Mouse (Mus musculus): Measurements from ENCODE around the gene Hs6st1. TPM values are rescaled to one million over a fixed set of nuclear protein-coding genes. Genes with fewer than 3 reads are reported as not detected.
"Not testable (repeated sequence)": the region's sequence is repeated elsewhere in the genome, so short reads cannot be mapped to it uniquely, and the experiment has no call there.

Hs6st1 gene
- polyA plus RNA-seq (2012; rRNA removed): 29.0 and 30.1 TPM in 2 replicates

GRCm38 (mm10) chr1:36068076-36068475, at the start of gene Hs6st1:
Hs6st1 (plus strand) TSS chr1:36068400.
- peak; percentile 93 for DNase-seq (ENCODE audit: low spot score)

- DNase-seq (ENCODE audit: low spot score): no peak
These were observed 49.6 kb upstream of the Hs6st1 start for GRCm38 (mm10) chr1:36018617-36019016.

GRCm38 (mm10) chr1:36019161-36019560, 49.0 kb upstream of the Hs6st1 start:
- no peak for DNase-seq (ENCODE audit: low spot score)

DNA sequence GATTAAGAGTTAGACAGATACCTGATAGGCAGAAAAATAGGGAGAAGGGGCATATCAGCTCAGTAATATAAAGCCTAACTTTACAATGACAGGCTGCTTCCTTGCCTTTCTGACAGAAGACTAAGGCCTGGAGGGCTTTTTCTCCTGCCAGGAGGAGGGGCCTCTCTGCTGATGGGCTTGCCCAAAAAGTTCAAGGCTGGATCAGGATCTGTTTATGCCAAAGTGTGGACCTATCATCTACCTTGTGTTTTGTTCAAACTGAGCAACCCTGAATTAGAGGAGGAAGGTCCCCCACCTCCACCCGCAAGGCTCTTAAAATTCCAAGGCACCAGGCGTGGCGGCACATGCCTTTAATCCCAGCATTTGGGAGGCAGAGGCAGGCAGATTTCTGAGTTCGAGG, 47.9 kb upstream of the Hs6st1 start:
- no peak for DNase-seq (ENCODE audit: low spot score)

GRCm38 (mm10) chr1:36030421-36030821, 37.8 kb upstream of the Hs6st1 start:
- DNase-seq (ENCODE audit: low spot score): no peak

- DNase-seq (ENCODE audit: low spot score): no peak
These were observed 29.4 kb upstream of the Hs6st1 start for GRCm38 (mm10) chr1:36038769-36039168.

DNA sequence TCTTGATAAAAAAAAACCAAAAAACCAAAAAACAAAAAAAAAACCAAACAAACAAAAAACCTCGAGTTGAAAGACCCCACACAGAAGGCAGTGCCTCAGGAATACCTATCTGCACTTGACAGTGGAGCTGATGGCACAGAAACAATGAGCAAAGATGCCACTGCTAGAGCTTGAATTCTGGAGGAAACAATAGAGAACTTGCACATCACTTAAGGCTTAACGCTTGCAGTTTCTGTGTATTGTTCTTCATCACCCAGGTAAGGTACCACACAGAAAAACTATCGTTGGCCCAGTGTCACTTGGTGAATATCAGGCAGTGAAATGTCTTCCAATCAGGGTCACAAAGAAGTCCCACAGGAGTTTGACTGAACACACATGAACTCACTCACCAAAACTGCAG, 26.1 kb upstream of the Hs6st1 start:
- no peak for DNase-seq (ENCODE audit: low spot score)

- not testable (repeated sequence) for DNase-seq (ENCODE audit: low spot score)
These were observed 24.4 kb upstream of the Hs6st1 start for GRCm38 (mm10) chr1:36043793-36044192.

DNA sequence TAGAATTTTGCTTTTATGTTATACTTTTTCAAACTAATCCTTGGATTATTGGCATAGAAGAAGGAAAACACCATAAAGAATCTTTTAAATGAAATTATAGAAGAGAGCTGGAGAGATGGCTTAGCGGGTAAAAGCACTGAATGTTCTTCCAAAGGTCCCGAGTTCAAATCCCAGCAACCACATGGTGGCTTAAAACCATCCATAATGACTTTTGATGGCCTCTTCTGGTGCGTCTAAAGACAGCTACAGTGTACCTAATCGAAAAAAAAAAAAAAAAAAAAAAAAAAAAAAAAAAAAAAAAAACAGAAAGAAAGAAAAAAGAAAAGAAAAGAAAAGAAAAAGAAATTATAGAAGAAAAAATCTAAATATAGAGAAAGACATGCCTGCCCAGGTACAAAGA, 23.9 kb upstream of the Hs6st1 start:
- DNase-seq (ENCODE audit: low spot score): no peak

DNA sequence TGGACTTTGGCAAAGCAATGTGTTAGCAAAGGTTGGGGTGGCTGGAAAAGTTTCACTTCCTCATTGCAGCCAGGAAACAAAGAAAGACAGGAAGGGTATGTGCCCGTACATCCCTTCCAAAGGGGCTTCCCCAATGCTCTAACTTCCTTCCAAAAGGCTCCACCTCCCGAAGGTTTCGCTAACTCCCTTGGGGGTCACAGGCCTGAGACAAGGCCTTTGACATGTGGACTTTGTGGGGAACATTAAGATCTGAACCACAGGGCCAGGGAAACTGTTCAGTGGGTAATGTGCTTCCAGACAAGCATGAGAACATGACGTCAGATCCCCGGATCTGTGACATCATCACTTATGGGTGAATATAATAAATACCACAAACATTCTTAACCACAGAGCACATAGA, 15.5 kb upstream of the Hs6st1 start:
- no peak for DNase-seq (ENCODE audit: low spot score)

- no peak for DNase-seq (ENCODE audit: low spot score)
These were observed 14.6 kb upstream of the Hs6st1 start for GRCm38 (mm10) chr1:36053566-36053965.

DNA sequence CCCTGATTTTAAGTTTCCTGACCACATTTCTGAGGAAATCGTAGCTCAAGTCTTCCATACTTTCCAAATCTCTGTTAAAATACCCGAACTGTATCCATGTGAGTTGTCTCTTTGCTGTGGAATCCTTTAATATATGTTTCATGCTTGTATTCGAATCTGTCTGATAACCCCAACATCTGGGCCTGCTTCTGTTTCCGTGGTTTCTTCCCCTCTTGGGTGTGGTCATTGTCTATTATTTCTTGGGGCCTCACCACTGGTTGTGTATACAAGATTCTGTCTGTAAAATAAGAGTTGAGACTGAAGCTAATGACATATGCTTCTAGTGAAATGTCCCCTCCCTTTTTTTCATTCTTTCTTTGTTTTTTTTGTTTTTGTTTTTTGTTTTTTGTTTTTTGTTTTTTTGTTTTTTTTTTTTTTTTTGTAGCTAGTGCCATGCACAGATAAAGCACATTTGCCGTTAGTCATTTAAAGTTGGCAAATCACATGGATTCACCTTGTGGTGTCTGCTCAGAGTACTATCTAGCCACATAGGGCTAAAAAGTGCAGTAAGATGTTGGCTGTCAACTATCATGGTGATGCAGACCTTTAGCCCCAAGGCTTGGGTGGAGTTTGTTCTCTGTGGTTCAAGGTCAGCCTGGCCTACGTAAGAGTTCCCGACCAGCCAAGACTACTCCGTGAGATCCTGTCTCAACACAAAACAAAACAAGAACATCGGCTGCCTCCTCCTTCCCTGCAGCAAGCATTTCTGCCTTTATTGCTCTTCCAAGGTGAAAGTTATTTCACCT, 13.8 kb upstream of the Hs6st1 start:
- peak; percentile 8 for DNase-seq (ENCODE audit: low spot score)

GRCm38 (mm10) chr1:36054967-36055357, 13.2 kb upstream of the Hs6st1 start:
- no peak for DNase-seq (ENCODE audit: low spot score)

DNA sequence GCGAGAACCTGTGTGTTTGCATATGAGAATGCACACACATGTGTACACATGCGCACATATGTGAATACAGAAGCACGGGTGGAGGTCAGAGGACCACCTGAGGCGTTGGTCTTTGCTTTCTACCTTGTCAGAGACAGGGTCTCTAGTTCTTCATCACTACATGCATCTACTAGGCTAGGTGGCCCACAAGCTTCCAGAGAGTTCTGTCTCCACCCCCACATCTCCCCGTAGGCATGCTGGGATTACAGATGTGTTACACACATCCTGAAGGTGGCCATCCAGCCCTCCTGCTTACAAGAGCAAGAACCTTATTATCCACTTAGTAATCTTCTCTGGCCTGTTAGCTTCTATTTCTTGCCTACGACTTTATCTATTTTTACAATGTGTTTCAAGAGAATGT, 8.8 kb upstream of the Hs6st1 start:
- DNase-seq (ENCODE audit: low spot score): peak; percentile 14

DNA sequence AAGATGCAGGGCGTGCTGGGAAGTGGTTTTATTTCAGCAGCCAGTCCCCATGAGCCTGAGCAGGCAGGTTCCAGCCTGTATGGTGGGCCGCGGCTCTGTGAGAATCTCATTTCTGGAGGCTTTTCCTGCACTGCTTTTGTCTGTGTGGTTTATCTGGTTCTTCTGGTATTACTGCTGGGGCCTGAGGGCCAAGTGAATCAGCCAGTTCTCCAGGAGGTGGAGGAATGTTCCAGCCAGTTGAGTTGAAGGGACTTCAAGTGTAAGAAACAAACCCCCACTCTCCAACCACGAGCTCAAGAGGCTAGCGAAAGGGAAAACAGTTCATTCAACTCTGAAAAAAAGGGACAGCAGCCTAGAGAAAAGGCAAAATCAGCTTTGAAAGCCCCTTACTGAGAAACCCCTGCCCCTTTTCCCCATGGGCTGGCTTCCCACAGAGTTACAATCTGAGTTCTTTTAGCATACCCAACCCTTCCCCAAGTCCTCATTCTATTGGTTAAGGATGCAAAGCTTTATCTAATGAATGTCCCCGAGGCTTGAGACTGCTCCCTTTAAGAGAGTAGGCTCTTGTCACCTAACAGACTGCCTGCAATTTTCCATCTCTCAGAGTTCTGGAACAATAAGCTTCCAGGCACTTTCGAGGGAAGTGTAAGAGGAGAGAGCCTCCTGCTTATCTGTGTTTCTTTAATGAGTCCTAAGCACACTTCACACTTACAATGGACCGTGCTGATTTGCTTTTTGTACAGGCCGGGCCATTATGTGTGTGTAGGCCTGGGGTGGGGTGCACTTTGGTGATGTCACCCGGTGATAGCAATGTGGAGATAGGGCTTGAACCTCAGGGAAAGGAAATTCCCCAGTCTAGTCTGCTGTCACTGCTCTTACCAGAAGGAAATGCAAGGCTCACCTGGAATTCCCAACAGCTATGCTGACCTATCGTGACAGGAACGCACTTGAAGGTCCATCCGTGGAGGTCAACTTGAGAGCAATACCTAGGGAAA, 7.9 kb upstream of the Hs6st1 start:
- peak; percentile 24 for DNase-seq (ENCODE audit: low spot score)

- DNase-seq (ENCODE audit: low spot score): peak; percentile 10
These were observed 6.8 kb upstream of the Hs6st1 start for GRCm38 (mm10) chr1:36061211-36061915.

DNA sequence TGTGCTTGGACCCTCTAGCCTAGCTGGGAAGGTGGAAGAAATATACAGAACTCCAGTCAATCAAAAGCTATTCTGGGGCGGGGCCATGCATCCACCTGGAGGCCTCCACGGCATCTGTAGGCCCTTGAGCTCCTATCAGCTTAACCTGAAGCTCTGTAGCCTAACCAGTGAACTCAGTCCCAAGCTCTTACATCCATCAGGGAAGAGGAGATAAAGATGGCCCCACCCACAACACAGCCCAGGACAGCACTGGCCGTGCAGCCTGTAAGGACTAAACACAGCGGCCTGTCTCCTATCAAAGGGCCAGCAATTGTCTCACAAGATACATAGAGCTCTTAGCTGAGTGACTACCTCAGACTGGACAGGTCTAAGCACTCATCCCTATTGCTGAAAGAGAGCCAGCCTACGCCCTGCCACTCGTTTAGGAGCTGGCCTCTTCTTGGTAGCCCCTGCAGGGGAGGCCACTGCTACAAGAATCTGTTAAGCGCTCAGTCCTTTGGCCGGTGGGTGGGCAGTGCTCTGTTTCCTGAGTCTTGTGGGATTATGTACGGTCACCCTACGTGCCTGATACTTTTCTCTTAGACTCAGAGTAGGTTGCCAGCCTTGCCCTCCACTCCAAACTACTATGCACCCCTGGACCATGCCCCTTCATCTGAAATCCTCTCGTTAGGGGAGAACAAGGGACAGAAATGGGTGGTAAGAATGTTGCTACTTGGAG, 6.0 kb upstream of the Hs6st1 start:
- peak; percentile 11 for DNase-seq (ENCODE audit: low spot score)

GRCm38 (mm10) chr1:36062826-36063640, 5.2 kb upstream of the Hs6st1 start:
- DNase-seq (ENCODE audit: low spot score): peak; percentile 10

GRCm38 (mm10) chr1:36063641-36063955, 4.6 kb upstream of the Hs6st1 start:
- peak; percentile 9 for DNase-seq (ENCODE audit: low spot score)

DNA sequence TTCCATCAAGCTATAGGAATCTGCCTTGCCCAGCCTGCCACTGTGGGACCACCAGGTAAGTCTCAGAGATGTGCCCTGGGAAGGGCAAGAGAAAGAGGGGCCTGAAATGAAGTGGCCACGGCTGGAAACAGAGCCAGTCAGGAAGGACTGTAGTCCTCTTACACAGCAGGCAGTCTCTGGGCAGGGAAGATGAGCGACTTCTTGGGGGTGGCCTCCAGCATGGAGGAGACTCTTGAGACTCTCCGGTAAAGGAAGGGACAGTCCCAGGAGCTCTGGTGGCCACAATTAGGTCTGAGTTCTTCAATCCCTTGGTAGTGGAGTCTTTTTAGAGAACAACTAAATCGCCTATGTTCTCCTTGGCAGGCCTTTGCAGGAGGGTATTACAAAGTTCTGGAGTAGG, 4.0 kb upstream of the Hs6st1 start:
- peak; percentile 21 for DNase-seq (ENCODE audit: low spot score)

Data from urinary bladder, adult 2 months (tissue).